Mouse (Mus musculus) spleen, adult 12 weeks (tissue): ENCODE results near the gene Mrps36.
"Not testable (repeated sequence)": the region's sequence is repeated elsewhere in the genome, so short reads cannot be mapped to it uniquely, and the experiment has no call there.

ENCODE experiments used
- DNase-seq: peaks from one replicate; pipeline ENCODE4 v3.0.0; 2022; ENCODE audit warnings: low spot score

Gene Mrps36

GRCm38 (mm10) chr13:100744036-100744744 lies at the start of gene Mrps36:
Gene Mrps36 (minus strand): TSS chr13:100744659.
- DNase-seq = peak; percentile 91

GRCm38 (mm10) chr13:100789083-100789482 lies 44.6 kb upstream of the Mrps36 start:
- DNase-seq = no peak

- not testable (repeated sequence) for DNase-seq
Observed at GRCm38 (mm10) chr13:100788057-100788456, 43.6 kb upstream of the Mrps36 start.

GRCm38 (mm10) chr13:100787316-100788010 lies 43.0 kb upstream of the Mrps36 start:
- DNase-seq = no peak

- DNase-seq = peak; percentile 88
Observed at GRCm38 (mm10) chr13:100786414-100786867, 42.0 kb upstream of the Mrps36 start, which contains the start of gene Ccnb1. Gene Ccnb1 (minus strand): TSS chr13:100786570.

GRCm38 (mm10) chr13:100785806-100786413 lies 41.5 kb upstream of the Mrps36 start:
- DNase-seq = peak; percentile 20

- DNase-seq = no peak
Observed at GRCm38 (mm10) chr13:100777491-100777890, 33.0 kb upstream of the Mrps36 start.

GRCm38 (mm10) chr13:100776710-100777109 lies 32.3 kb upstream of the Mrps36 start:
- DNase-seq = no peak

- no peak for DNase-seq
Observed at GRCm38 (mm10) chr13:100776056-100776419, 31.6 kb upstream of the Mrps36 start.

GRCm38 (mm10) chr13:100775252-100776055 lies 31.0 kb upstream of the Mrps36 start, which contains the start of gene Cenph:
Gene Cenph (minus strand): TSS chr13:100775899.
- peak; percentile 78 for DNase-seq

- no peak for DNase-seq
Observed at GRCm38 (mm10) chr13:100774704-100775103, 30.2 kb upstream of the Mrps36 start.

GRCm38 (mm10) chr13:100755329-100755728 lies 10.9 kb upstream of the Mrps36 start:
- DNase-seq = no peak

- no peak for DNase-seq
Observed at GRCm38 (mm10) chr13:100754186-100754585, 9.7 kb upstream of the Mrps36 start.

- DNase-seq = no peak
Observed at GRCm38 (mm10) chr13:100753011-100753410, 8.6 kb upstream of the Mrps36 start.

- no peak for DNase-seq
Observed at GRCm38 (mm10) chr13:100752529-100752928, 8.1 kb upstream of the Mrps36 start.

- no peak for DNase-seq
Observed at GRCm38 (mm10) chr13:100751402-100751801, 6.9 kb upstream of the Mrps36 start.

- no peak for DNase-seq
Observed at GRCm38 (mm10) chr13:100750799-100751198, 6.3 kb upstream of the Mrps36 start.

- DNase-seq = no peak
Observed at GRCm38 (mm10) chr13:100748638-100749037, 4.2 kb upstream of the Mrps36 start.

GRCm38 (mm10) chr13:100746090-100746489 lies 1.6 kb upstream of the Mrps36 start:
- DNase-seq = no peak

- DNase-seq = no peak
Observed at GRCm38 (mm10) chr13:100743346-100744035, 968 bp downstream of the Mrps36 start.

GRCm38 (mm10) chr13:100742831-100743230 lies 1.6 kb downstream of the Mrps36 start:
- DNase-seq = no peak
